Mouse (Mus musculus) kidney, postnatal 10 days (tissue): ENCODE measurements around the gene Rnf169.
"Not testable (repeated sequence)": the region's sequence is repeated elsewhere in the genome, so short reads cannot be mapped to it uniquely, and the experiment has no call there.

Source experiments
- DNase-seq: peaks from one replicate; pipeline ENCODE4 v3.0.0; 2021; ENCODE audit warnings: mixed read lengths

Gene Rnf169

DNA sequence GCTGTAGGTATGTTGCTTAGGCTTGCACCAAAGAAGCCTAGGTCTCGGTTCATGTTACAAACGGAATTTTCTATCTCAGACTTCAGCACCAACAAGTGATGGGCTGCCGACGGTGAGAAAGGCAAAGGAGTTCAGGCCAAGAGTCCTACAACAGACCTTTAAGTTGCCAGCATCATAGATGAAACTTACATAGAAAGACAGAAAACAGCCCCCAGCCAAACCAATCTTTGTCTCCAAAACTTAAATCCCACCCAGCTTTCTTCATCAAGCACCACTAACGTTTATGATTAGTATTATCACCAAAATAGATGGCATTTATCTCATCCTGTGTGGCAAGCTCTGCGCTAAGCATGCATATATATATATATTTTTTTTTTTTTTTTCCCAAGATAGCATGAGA is 1.2 kb downstream of the Rnf169 start:
- DNase-seq: no peak

DNA sequence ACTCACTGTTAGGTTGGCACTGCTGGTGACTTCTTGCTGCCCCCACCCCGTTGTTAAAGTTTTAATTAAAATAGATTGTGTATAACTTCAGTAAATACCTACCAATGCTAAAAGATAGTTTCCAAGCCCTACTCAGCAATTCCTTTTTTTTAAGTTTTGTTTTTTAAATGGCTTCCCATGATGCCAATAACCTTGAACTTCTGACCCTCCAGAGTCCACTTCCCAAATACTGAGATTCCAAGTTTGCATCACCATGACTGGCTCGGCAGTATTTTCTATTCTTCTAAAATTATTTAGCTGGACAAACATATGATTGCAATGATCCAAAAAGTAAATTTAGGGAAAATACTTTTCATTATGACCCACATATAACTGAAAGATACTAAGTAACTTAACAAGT is 2.2 kb downstream of the Rnf169 start:
- no peak for DNase-seq

DNA sequence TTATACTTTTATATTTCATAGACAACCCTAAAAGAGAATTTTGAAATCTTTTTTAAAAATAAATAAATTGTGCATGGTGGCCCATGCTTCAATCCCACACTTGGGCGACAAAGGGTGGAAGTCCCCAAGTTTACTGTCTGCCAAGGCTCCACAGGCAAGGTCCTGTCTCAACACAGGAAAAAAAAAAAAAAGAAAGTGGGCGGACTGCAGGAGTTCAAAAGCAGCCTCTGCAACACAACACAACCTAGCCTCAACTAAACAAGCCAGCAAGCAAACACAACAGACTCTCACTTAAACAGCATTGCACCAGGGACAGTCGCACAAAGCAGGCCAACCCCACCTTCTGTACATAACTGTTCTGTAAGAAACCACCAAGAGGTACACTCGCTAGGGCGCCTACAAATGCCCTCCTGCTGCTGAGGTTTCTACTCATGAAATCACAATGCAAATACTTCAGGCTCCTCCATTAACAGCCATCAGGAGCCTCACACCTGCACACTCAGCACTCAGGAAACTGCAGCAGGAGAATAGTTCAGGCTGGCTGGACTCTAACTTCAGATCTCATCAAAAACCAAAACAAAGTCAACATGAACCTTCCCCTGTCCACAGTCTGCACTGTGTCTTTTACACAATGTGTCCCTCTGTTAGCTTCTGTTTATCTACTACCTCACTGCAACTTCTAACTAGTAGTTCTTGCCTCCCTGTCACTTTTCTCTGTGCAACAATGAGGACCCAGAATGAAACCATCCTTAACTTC is 4.3 kb downstream of the Rnf169 start:
- no peak for DNase-seq

DNA sequence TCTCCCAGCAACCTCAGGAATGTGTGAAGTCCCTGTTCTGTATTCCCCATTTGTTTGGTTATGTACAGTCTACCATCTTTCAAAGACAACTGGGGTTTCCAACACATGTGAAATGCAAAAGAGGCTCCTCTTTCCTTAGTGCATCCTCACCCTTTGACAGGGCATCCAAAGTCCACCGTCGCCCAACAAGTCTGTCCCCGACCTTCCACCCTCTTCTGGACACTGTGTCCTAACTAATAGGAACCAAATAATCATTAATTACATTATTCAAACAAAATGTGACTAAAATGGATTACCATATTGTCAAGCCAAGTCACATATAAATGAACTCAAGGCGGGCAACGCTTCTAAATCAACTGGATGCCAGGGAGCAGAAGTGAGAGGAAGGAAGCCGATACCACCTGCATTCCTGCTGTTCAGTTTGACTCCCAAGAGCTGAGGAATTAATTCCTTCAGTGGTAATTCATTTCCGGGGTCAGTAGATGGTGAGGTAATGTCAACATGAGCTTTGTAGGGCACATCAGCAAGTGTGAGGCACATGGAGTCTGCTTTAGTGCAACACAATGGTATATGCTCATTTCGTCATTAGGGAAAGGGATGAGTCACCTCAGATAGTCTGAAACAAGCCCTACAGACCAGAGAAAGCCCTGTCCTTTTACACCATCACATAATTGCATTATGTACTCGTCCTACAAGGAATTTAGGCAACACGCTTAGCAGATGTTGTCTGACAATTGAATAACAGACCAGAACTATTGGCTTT is 5.9 kb downstream of the Rnf169 start:
- peak; percentile 10 for DNase-seq

DNA sequence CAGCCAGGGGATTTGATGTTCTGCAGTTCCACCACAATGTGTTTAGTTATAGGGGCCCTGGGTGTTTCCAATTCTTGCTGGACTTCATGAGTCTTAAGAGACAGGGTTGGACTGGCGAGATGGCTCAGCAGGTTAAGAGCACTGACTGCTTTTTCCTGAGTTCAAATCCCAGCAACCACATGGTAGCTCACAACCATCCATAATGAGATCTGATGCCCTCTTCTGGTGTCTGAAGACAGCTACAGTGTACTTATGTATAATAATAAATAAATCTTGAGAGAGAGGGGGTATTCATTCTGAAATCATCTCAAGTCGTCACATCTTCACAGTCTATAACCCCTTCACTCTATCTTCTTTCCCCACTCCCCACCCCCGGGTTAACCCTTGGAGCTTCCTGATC is 7.3 kb downstream of the Rnf169 start:
- peak; percentile 2 for DNase-seq

DNA sequence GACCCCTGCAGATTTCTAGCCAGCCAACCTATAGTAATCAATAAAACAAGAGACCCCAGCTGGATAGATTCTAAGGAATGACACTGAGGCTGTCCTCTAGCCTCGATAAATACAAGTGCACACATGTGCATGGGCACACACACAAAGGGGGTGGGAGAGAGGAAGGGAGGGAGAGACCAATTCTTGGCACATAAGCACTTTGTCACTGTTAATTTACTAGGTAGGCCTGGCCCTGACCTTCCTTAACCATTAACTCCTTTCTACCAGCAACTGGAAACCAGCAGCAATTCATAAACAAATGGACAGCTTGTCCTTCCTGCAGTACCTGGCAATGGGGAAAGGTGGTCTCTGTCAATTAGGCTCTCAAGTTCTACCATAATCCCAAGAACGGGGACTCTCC is 8.3 kb downstream of the Rnf169 start:
- peak; percentile 20 for DNase-seq

DNA sequence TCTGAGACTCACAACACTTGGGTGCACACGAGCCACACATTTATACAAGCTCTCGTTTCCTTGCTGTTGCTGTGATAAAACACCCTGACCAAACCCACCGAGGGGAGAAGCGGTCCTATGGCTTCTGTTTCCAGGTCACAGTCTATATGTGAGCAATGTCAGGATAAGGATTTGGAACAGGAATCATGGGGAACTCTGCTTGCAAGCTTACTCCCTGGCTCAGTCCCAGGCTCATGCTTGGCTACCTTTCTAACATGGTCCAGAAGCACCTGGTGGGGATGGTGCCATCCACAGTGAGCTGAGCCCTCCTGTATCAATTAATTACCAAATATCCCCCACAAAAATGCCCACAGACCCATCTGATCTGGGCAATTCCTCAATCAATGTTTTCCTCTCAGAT is 11.1 kb downstream of the Rnf169 start:
- DNase-seq: peak; percentile 6

DNA sequence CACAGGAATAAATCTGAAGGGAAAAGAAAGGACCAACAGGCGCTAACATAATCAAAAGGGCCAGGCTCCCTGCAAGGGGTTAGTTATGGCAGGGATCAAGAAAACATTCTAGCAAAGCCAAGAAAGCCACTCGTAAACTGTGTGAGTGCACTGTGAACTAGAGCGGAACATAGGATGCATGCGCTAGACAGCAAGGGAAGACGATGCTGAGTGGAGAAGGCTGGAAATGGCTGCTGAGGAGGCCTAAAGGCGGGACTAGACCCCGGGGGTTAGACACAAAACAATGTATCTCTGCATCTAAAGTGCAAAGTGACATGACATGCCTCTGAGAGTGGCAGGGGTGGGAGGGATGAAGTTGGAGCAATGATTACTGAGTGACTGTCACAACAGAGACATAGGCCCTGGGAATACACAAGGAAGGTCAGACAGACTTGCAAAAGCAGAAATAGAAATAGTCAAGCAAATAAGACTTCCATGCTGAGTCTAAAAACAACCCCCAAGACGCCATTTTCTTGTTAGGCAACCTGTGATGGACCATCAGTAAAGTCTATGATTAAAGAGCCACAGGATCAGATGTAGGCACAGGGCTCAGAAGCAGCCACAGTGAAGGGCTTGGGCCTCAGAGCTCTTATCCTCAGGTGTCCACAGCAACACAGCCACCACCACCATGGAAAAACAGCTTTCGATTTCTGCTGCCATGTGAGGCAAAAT is 14.1 kb downstream of the Rnf169 start:
- peak; percentile 18 for DNase-seq

DNA sequence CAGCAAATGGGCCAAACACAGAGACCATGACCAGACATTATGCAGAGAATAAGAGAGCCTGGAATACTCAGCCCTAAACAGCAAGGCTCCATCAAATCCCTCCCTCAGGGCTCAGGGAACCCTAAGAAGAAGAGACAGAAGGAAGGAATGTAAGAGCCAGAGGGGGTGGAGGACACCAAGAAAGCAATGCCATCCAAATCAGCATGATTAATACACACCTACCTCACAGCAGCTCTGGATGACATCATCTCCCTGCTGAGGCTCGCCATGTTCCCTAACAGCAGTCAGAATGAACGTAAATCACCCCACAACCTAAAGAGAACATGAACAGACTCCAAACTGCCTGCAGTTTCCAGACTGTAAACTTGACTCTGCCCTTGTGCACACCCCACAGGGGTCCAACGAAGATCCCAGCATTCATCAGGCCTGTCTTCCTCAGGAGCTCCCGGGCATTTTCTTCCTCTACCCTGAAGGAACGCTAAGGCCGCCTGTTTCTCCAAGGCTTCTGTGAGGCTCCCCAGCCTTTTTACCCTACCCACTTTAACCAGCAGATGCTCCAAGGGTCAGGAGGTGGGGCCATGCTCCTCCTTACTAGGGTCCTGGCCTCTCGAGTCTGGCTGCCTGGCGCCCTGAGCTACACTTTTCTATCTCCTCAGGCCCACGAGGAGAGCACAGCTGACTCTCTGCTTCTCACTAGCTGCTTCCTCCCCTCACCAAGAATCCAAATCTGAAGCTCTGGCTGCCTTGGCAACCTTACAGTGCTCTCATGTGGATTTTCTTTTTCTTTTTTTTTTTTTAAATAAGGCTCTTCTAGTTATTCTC is 15.0 kb downstream of the Rnf169 start:
- DNase-seq: peak; percentile 52

DNA sequence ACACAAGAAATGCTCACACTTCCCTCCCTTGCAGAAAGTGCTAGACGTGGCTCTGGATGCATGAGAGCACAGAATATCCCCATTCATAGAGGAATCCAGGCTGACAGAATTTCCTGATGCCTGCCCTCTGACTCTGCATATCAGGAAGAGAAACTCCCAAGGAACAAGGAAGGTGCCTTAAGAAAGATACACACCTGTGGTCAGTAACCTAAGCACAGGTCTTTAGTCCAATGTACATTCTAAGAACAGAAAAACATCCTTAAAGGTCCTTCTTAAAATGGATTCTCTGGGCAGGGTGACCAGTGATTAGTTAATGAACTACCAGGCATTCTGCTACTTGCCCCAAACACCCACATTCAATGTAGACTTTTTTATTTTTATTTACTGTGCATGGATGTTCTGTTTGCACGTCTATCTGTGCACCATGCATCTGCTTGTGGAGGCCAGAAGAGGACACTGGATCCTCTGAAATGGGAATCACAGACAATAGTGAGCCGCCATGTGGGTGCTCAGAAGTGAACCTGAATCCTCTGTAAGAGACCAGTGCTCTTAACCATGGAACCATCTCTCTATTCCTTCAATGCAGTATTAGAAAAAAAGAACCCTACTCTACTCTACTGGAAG is 16.9 kb downstream of the Rnf169 start:
- DNase-seq: peak; percentile 4

DNA sequence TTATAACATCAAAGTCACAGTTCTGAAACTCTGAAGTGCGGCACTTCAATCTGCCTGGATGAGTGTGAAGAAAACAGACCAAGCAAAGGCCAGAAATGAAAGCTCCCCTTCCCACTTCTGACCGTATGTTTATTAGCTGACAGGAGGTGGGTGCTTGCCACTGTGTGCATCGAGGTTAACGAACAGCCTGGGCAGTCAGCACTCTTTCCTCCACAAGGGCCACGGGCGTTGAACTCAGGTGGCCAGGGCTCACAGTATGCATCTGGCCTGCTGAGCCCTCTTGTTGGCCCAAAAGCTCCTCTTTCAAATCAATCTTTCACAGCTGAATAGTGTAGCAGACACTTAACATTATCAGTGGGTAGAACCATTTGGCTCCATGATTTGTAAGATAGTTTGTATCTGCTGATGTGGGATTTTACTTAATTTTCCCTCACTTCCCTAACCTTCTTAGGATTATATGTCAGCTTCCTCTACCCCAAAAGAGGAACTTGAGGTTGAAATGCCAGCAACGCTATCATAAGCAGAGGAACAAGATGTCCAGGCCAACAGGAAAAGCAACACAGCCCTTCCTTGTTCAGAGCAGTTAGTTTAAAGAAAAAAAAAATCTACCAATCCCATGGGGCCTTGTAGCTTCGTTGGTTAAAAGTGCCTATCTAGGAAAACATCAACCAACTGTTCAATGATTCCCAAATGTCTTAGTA is 17.6 kb downstream of the Rnf169 start:
- DNase-seq: peak; percentile 34

DNA sequence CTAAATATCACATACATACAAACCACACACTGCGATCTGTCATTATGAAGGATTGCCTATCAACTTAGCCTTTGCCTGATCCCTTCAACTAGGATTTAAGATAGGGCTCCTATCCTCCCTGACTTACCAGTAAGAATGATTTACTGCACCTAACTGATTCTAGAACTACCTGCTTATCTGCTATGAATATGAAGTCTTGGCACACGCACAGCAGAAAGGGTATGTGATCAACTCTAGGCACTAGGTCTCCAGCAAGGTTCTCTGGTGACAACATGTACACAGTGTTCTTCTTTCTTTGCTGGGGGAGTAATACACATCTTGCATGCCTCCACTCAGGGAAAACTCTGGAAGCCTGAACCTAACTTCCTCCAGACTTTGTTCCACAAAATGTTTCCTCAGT is 18.7 kb downstream of the Rnf169 start:
- DNase-seq: no peak

DNA sequence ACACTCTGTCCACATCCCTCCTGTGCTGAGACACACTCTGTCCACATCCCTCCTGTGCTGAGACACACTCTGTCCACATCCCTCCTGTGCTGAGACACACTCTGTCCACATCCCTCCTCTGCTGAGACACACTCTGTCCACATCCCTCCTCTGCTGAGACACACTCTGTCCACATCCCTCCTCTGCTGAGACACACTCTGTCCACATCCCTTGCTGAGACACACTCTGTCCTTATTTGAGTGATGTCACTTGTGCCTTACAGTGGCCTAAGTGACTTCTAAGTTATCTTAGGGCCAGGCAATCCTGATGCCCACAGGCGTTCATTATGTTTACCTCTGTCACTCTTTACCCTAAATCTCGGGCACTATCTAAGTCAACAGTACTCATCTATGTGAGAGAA is 19.7 kb downstream of the Rnf169 start:
- peak; percentile 0 for DNase-seq

DNA sequence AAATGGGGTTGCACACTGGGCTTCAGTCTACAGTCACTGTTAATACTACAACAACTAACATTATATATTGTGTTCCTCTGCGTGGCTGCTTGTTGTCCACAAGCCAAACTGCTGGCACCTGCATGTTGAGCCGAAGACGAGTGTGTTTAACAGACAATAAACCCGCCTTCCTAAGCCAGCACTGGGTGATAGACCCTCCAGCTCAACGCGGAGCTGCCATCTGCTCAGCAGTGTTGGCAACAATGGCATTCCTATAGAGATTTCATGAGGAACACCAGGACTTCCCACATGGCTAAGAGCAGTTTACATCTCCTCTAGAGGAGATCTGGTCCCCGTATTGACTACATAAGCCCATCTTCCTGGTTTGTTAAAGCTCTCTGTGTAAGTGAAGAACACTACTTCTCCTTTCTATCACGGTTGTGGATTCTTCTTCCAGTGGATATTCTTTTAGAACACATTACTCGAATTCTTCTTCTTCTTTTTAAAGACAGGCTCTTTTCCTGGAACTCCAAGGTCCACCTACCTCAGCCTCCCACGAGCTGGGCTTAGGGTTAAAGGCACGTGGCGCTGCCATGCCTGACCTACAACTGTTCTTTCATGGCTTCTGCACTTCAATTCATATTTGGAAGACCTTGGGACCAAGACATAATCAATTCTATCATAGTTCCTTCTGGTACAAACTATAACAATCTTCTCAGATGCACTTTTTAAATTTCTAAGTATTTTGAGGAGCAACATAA is 22.9 kb downstream of the Rnf169 start:
- DNase-seq: no peak

DNA sequence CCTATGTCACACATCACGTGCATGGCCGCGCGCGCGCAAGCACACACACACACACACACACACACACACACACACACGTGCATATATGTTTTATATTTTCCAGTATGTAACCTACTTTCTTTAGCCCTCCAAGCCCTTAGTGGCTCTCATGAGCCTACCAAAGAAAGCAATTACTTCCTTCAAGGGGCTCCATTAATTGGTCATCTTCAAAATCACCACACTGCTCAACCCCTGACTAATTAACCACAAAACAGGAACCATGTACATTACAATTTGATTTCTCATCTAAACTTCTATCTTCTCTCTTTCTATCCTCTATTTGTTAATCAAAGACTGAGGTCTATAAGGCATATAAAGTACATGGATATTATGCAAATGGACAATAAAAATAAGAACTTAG is 24.2 kb downstream of the Rnf169 start:
- DNase-seq: no peak

DNA sequence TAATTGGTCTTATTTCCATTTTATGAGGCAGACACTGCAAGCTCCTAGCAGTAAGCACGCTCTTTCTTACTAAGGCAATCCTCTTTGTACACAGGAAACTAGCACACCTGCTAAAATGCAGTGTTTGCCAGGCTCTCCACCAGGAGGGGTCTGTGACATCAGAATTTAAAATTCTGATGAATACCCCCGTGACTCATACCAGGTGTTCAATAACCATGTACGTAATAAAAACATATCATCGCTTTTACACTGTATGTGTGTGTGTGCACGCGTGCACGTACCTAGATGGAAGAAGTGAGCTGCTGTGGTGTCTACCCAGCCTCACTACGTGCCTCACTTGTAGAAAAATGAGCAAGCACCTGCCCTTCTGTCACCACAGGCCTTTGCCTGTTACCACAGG is 26.0 kb downstream of the Rnf169 start:
- DNase-seq: no peak

DNA sequence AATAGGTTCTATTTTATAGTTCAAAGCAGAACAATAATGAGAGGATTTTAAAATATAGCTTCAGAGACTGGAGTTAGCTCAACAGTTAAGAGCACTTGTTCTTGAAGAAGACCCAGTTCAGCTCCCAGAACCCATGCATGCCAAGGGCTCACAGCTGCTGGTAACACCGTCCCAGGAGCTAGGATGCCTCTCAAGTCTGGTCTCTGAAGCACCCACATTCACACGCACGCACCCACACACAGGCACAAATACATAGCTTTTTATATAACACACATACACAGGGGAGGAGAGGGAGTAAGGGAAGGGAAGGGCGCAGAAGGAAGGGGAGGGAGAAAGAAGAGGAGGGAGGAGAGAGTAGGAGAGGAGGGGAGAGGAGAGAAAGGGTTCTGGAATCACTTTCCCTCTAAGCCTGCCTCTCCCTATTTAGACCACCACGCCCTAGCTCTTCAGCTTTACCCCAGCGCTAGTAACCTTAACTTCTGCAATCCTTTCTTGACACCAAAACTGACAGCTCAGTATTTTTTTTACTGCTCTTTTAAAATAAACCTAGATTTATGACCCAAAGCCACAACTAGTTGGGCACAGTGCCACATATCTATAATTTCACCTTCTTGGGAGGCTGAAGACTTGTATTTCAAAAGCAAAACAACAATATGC is 26.7 kb downstream of the Rnf169 start:
- no peak for DNase-seq

DNA sequence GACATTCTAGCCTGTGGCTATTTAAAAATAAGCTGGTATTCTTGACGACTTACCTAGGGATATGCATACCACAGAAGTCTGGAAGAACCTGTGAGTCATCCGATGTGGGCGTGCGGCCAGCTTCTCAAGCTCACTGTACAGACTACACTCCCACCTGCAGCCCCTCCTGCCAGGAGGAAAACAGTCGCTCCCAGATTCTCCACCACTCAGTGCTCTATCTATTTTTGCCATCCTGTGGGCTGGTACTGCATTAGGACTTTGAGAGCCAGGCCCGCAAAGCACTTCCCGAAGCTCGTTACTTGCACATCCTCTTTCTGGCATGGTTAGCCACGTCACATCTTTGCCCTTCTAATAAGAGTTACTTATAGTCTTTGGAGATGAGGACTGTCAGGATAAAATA is 32.9 kb downstream of the Rnf169 start:
- DNase-seq: peak; percentile 41

DNA sequence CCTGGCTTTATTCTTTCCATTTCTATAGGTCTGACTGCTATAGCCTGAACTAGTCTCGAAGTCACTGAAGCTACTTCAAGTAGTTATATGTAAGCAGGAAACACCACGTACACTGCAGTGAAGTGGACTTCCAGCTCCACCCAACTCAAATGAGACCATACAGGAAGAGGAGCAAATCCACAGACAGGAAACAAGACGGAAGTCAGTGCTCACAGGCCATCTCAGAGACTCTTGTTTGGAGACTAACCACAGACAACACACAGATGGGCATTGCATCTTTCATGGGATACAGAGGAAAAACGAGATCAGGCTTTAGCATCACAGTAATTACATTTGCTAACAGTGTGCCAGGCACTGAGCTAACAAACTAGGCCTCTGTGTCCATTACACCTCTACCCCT is 33.9 kb downstream of the Rnf169 start:
- DNase-seq: no peak

DNA sequence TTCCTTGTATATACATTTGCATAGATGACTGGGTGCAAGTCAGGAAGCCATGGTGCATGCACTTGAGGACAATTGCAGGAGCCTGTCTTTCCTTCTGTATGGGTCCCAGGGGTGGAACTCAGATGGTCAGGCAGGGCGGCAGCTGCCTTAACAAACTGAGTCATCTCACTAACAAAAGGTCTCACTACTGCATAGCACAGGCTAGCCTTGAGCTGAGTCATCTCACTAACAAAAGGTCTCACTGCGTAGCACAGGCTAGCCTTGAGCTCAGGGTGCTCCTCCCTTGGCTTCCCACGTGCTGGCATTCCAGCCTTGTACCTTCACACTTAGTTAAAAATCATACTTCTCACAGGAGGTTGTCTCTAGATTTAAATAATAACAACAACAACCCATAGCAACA is 34.3 kb downstream of the Rnf169 start:
- DNase-seq: no peak

DNA sequence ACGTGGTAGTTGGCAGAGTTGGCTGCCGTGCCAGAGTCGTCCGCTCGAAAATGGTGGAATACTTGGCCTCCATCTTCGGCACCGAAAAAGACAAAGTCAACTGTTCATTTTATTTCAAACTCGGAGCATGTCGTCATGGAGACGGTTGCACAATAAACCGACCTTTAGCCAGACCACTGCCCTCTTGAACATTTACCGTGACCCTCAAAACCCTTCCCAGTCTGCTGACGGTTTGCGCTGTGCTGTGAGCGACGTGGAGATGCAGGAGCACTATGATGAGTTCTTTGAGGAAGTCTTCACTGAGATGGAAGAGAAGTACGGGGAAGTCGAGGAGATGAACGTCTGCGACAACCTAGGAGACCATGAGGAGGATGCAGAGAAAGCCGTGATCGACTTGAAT is 35.2 kb downstream of the Rnf169 start:
- DNase-seq: not testable (repeated sequence)
